Mouse (Mus musculus) C3H10T1/2 (cell line): ENCODE measurements around the gene Cox15. TPM values are rescaled to one million over a fixed set of nuclear protein-coding genes. Genes with fewer than 3 reads are reported as not detected.

Source experiments
- polyA plus RNA-seq, 2 experiments: library from polyadenylated mRNA; unstranded; fragments of >200 nt; fragmentation: generic; extraction: Trizol; gene quantifications; one replicate each; pipeline ENCODE4 v1.2.1; 2012; ENCODE audit warnings: missing spikeins in 2 of 2

Cox15 gene
- polyA plus RNA-seq = 1 to 10 TPM; 1.6 to 7.8 TPM

DNA sequence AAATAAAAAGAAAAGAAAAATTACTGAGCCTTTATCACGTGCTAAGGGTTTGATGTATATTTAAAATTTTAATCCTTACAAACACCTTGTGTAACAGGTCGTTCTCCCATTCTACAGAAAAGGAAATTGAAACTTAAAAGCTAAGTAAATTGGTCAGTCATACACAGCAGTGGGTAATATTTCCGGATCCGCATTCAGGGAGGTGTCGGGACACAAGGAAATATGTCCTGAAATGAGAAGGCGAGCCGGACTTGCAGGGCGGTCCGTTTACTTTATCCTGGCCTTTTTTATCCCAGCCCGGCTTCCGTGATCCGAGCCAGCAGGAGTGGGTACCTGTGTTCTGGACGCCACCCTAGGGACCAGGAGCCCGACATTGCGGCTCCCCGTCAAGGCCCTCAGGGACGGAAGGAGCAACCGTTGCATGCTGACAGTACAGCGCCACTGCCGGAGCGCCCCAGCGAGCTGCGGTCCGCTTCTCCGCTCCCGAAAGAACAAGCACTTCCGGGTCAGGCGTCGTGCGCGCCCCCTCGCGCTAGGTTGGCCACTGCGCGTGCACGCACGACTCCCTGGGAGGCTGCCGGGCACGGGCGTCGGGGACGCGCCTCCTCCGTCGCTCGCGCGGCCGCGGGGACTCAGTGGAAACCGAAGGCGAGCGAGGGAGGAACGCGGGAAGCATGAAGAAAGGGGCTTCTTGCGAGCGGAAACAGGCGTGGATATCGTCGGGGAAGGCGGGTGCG is at the start of gene Cox15, which contains the start of gene Cutc:
Gene Cox15, minus strand, starts transcription at position 512 of the 737 bp plus-strand sequence.
Gene Cutc, plus strand, starts transcription at position 508 of the 737 bp plus-strand sequence.

DNA sequence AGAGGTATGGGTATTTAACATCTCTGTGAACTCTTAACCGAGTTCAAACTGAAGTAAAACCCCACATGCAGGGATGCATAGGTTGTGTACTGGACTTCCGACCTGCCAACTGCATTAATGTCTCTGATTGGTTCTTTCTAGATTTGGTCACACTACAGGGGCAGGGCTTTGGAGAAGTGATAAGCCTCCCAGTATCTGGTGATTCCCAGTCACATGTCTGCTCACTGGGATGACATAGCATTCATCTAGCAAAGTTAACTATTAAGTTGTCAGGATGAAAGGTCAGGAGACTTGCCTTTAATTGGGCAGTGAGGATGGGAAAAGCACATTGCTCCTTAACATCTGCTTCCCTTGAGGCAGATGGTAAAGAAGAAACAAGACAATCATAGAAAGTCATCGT is 29.2 kb upstream of the Cox15 start, which contains the start of gene Abcc2:
Gene Abcc2, plus strand, starts transcription at position 213 of the 400 bp plus-strand sequence.

DNA sequence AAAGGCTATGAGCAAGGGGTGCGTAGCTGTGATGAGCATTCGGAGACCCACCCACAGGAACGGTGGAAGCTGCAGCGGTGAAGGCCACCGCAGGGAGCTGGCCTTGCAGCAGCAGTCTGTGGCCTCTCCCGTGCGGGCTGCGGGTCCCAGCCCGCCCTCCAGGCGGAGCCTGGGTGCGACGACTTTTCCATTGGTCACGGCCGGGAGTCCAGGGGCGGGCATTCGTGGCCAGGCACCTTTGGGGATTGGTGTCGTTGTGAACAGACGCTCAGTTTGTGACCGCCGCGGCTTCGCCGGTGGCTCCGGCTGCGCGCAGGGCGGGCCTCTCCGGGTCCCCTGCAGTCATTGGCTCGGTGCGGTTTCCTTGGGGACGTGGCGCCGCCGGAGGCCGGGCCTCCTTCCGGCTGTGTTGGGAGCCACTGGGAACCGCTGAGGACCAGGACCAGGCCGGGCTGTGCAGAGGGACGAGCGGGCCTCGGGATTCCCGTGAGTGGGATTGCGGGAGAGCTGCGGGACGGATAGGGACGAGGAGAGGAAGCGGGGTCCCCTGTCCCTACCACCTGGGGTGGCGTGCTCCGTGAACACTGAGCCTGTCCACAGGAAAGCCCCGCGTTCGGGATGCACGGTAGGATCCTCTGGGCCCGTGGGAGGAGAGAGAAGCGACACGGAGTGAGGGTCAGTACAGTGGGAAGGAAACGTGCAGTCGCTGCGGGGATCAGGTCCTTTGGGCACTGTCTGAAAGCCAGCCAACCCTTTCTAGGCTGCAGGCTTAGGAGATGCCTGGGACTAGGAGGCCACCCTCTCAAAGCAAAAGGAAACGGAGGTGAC is 63.2 kb downstream of the Cox15 start, which contains the start of gene Entpd7:
Gene Entpd7, plus strand, starts transcription at position 254 of the 828 bp plus-strand sequence.

Other genes with a start within 250 kb of the Cox15 start
- gene Got1, start 228.4 kb downstream of the Cox15 start, polyA plus RNA-seq = 10 to 100 TPM; 27.3 to 27.5 TPM
- gene Nkx2-3, start 140.7 kb downstream of the Cox15 start, polyA plus RNA-seq = not detected
- 10 to 100 TPM; 35.8 to 41.5 TPM for gene Slc25a28, start 78.1 kb downstream of the Cox15 start, polyA plus RNA-seq
- 1 to 10 TPM; 1.2 to 3.8 TPM for gene Entpd7, start 63.3 kb downstream of the Cox15 start, polyA plus RNA-seq
- gene Cutc, start within 50 bp of the Cox15 start, polyA plus RNA-seq = 1 to 10 TPM in 1 of 2 experiments, under 1 TPM in 1; 0.74 to 6.0 TPM
- gene Abcc2, start 29.2 kb upstream of the Cox15 start, polyA plus RNA-seq = under 1 TPM in 1 of 2 experiments, not detected in 1; 0.01 TPM
- gene Dnmbp, start 187.2 kb upstream of the Cox15 start, polyA plus RNA-seq = 10 to 100 TPM in 1 of 2 experiments, 1 to 10 TPM in 1; 4.0 to 19.8 TPM
- gene Cpn1, start 233.6 kb upstream of the Cox15 start, polyA plus RNA-seq = not detected